Mouse (Mus musculus): ENCODE results near the gene Gclm. TPM values are rescaled to one million over a fixed set of nuclear protein-coding genes. Genes with fewer than 3 reads are reported as not detected.

Gclm gene
- polyA plus RNA-seq, 1 experiment: 227 TPM

DNA sequence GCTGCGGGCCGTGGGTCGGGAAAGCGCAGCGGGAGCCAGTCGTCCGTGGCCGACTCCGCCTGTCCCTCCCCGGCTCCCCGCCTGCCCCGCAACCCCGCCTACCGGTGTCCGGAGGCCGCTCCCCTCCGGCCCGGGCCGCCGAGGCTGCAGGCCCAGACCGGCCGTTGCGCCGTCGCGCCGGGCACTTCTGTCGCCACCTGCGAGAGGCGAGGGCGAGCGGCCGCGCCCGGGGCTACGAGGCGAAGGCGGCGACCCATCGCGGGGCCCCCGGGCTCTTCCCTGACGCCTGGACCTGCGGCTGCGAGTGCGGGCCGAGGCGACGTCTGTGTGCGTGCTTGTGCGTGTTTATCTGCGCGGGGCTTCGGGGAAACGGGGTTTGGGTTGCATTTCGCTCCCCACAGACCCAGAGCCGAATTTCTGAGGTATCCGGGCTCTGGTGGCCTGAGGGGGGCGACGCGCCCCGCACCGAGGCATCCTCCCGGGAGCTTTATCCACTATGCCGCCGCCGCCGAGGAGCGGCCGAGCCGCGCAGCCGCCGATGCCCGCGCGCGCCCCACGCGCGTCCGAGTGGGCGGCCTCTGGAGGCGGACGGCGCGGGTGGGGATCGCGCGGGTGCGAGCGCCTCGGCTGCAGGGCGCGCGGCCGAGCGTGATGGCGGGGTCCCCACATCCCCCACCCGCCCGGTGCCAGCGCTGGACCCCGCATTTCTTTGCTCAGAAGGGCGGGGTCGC is 48.0 kb downstream of the Gclm start:
- no peaks in the 10 kb centered on the region; the same call in 1 of the 2 replicates for H3K4me1 ChIP-seq (ENCODE audit: control insufficient read depth, insufficient read depth, low read length)
- DNase-seq: peak; percentile 93
- WGBS: under 1% methylated on average over 105 of the region's 105 CpGs
- no peaks in the 10 kb centered on the region for H3K27me3 ChIP-seq (replicated peaks; ENCODE audit: control insufficient read depth, insufficient read depth, low read length)
- H3K36me3 ChIP-seq (ENCODE audit: control insufficient read depth, insufficient read depth, low read length): no peaks in the 10 kb centered on the region
- no peak for TF ChIP-seq POLR2A (IDR thresholded peaks at IDR 0.05; ENCODE audit: low read depth, low read length)
- TF ChIP-seq CTCF (conservative IDR thresholded peaks at IDR 0.05; ENCODE audit: insufficient read depth, insufficient read length, low read depth, low read length): no peak
- H3K27ac ChIP-seq (ENCODE audit: insufficient read depth, low read depth, low read length): peak overlapping the region; percentile 93
- peak overlapping the region; percentile 83 for H3K4me3 ChIP-seq (ENCODE audit: insufficient read depth, low read depth, low read length)

DNA sequence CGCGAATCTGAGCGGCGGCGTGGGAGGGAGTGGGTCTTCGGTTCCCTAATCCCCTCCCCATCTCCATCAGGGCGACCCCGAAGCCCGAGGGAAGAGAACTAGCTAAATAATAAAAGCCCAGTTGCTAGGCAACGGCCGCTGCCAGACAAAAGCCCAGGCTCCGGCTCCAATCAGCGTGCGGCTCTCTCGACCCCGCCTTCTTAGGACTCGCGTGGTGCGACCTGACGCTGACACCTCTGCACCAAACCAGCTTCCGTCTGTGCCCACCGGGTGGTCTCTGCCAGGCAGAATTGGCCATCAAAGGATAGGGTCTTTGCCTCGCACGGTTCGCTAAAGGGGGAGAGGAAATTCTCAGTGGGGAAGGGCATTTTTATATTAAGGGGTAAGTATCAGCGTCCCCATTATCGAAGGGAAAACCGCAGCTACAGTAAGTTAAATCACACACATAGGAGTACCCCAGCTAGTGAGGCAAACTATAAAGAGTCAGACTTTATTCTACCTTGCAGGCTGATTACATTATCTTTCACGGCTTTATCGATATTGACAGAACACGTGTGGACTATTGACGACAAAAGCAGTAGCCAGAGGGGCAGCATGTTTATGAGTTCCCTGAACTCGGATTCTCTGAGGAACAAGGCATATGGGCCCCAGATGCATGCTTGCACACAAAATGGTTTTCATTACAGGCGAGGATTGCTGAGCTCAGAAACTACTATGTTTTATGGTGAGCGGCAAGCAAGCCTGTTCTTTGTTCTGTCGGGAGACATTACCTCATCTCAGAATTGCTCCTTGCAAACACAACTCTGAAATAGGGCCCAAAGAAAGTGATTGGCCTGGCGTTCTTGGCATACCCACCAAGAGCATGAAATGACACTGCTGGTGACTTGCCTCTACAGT is 48.8 kb downstream of the Gclm start, which contains the start of gene Bcar3:
Gene Bcar3, plus strand, starts transcription at position 183 of the 897 bp plus-strand sequence.
- DNase-seq: peak; percentile 96
- Histone ChIP-seq H3K4me1 (ENCODE audit: control insufficient read depth, insufficient read depth, low read length) (no peaks in the 10 kb centered on the region; the same call in 1 of the 2 replicates), H3K4me3 (ENCODE audit: insufficient read depth, low read depth, low read length) (peak within 1 kb of the TSS; percentile 83), H3K27ac (ENCODE audit: insufficient read depth, low read depth, low read length) (peak within 1 kb of the TSS; percentile 93), H3K27me3 (replicated peaks; ENCODE audit: control insufficient read depth, insufficient read depth, low read length) (no peaks in the 10 kb centered on the region), H3K36me3 (ENCODE audit: control insufficient read depth, insufficient read depth, low read length) (no peaks in the 10 kb centered on the region)
- TF ChIP-seq CTCF (conservative IDR thresholded peaks at IDR 0.05; ENCODE audit: insufficient read depth, insufficient read length, low read depth, low read length) (no peak), POLR2A (IDR thresholded peaks at IDR 0.05; ENCODE audit: low read depth, low read length) (no peak)
- WGBS: 11% methylated on average over 37 of the region's 37 CpGs

DNA sequence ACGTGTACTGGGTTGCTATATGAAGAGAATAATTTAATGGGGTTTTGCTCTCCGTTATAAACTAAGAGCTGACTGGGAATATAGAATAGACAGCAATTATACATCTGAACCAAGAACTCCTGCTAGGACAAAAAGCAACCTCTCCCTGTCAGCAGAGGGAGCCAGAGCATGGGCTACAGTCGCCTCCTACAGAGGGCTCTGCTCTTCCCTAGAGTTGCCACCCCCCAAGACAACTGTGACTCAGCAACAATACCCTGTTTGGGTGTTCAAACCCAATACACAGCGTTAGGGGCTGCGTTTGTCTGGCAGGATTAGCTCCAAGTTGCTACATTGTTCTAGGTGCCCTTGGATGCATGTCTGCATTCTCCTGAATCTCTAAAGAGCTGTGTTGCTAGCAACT is 50.2 kb downstream of the Gclm start:
- no peak overlapping the region for H3K4me3 ChIP-seq (ENCODE audit: insufficient read depth, low read depth, low read length)
- DNase-seq: peak; percentile 56
- 17% methylated on average over 5 of the region's 5 CpGs for WGBS
- TF ChIP-seq POLR2A (IDR thresholded peaks at IDR 0.05; ENCODE audit: low read depth, low read length): no peak
- TF ChIP-seq CTCF (conservative IDR thresholded peaks at IDR 0.05; ENCODE audit: insufficient read depth, insufficient read length, low read depth, low read length): peak; percentile 76
- no peaks in the 10 kb centered on the region for H3K36me3 ChIP-seq (ENCODE audit: control insufficient read depth, insufficient read depth, low read length)
- no peak overlapping the region for H3K27ac ChIP-seq (ENCODE audit: insufficient read depth, low read depth, low read length)
- no peaks in the 10 kb centered on the region for H3K27me3 ChIP-seq (replicated peaks; ENCODE audit: control insufficient read depth, insufficient read depth, low read length)
- no peaks in the 10 kb centered on the region; the same call in 1 of the 2 replicates for H3K4me1 ChIP-seq (ENCODE audit: control insufficient read depth, insufficient read depth, low read length)

- TF ChIP-seq CTCF (conservative IDR thresholded peaks at IDR 0.05; ENCODE audit: insufficient read depth, insufficient read length, low read depth, low read length): no peak
- TF ChIP-seq POLR2A (IDR thresholded peaks at IDR 0.05; ENCODE audit: low read depth, low read length): no peak
- Histone ChIP-seq H3K4me3 (ENCODE audit: insufficient read depth, low read depth, low read length) (no peak overlapping the region), H3K4me1 (ENCODE audit: control insufficient read depth, insufficient read depth, low read length) (no peaks in the 10 kb centered on the region; the same call in 1 of the 2 replicates), H3K36me3 (ENCODE audit: control insufficient read depth, insufficient read depth, low read length) (no peaks in the 10 kb centered on the region), H3K27me3 (replicated peaks; ENCODE audit: control insufficient read depth, insufficient read depth, low read length) (no peaks in the 10 kb centered on the region), H3K27ac (ENCODE audit: insufficient read depth, low read depth, low read length) (no peak overlapping the region)
- 70% methylated on average over 5 of the region's 5 CpGs for WGBS
- no peak for DNase-seq
Observed at GRCm38 (mm10) chr3:122296979-122297378, 51.6 kb downstream of the Gclm start.

- peak; percentile 53 for DNase-seq
- no peaks in the 10 kb centered on the region for H3K4me1 ChIP-seq (ENCODE audit: control insufficient read depth, insufficient read depth, low read length)
- no peak overlapping the region for H3K4me3 ChIP-seq (ENCODE audit: insufficient read depth, low read depth, low read length)
- no peaks in the 10 kb centered on the region for H3K27me3 ChIP-seq (replicated peaks; ENCODE audit: control insufficient read depth, insufficient read depth, low read length)
- 39% methylated on average over 9 of the region's 9 CpGs for WGBS
- TF ChIP-seq CTCF (conservative IDR thresholded peaks at IDR 0.05; ENCODE audit: insufficient read depth, insufficient read length, low read depth, low read length) (no peak), POLR2A (IDR thresholded peaks at IDR 0.05; ENCODE audit: low read depth, low read length) (no peak)
- H3K27ac ChIP-seq (ENCODE audit: insufficient read depth, low read depth, low read length): no peak overlapping the region
- H3K36me3 ChIP-seq (ENCODE audit: control insufficient read depth, insufficient read depth, low read length): no peaks in the 10 kb centered on the region
Observed at GRCm38 (mm10) chr3:122300983-122301919, 55.9 kb downstream of the Gclm start.

- H3K27ac ChIP-seq (ENCODE audit: insufficient read depth, low read depth, low read length): no peak overlapping the region
- TF ChIP-seq CTCF (conservative IDR thresholded peaks at IDR 0.05; ENCODE audit: insufficient read depth, insufficient read length, low read depth, low read length) (no peak), POLR2A (IDR thresholded peaks at IDR 0.05; ENCODE audit: low read depth, low read length) (no peak)
- DNase-seq: no peak
Observed at GRCm38 (mm10) chr3:122304560-122304959, 59.2 kb downstream of the Gclm start.

More at GRCm38 (mm10) chr3:122304560-122304959, 59.2 kb downstream of the Gclm start:
- H3K4me3 ChIP-seq (ENCODE audit: insufficient read depth, low read depth, low read length): no peak overlapping the region
- H3K4me1 ChIP-seq (ENCODE audit: control insufficient read depth, insufficient read depth, low read length): no peaks in the 10 kb centered on the region
- H3K36me3 ChIP-seq (ENCODE audit: control insufficient read depth, insufficient read depth, low read length): no peaks in the 10 kb centered on the region
- no peaks in the 10 kb centered on the region for H3K27me3 ChIP-seq (replicated peaks; ENCODE audit: control insufficient read depth, insufficient read depth, low read length)
- 88% methylated on average over 4 of the region's 4 CpGs for WGBS
